Mouse (Mus musculus): ENCODE results near the gene Hbq1b.
A peak's percentile ranks its signal among the peaks of the same experiment; 100 is the strongest.

GRCm38 (mm10) chr11:32248350-32248749, 38.4 kb upstream of the Hbq1b start:
- TF ChIP-seq CTCF (IDR thresholded peaks at IDR 0.05; ENCODE audit: low read depth), result peak; percentile 20; the same call in 1 of the 2 replicates
- TF ChIP-seq EP300 (IDR thresholded peaks at IDR 0.05; ENCODE audit: low read depth), result no peak

Measured in liver, embryonic 14.5 days (tissue).